Mouse (Mus musculus) E14TG2a.4 (cell line): Measurements from ENCODE around the gene Yif1a.

Experiments
- CTCF ChIP-seq: conservative IDR thresholded peaks from 2 replicates; pipeline ENCODE4 v1.5.1; 2014; ENCODE audit warnings: low read length
- NANOG ChIP-seq: IDR thresholded peaks from 2 replicates; pipeline ENCODE4 v1.6.1; 2014; ENCODE audit warnings: borderline replicate concordance, low read length, mixed read lengths
- POU5F1 ChIP-seq: IDR thresholded peaks from 2 replicates; pipeline ENCODE4 v1.6.1; 2014; ENCODE audit warnings: low read length, borderline replicate concordance

- TF ChIP-seq CTCF = no peak
- no peak for TF ChIP-seq NANOG
- TF ChIP-seq POU5F1 = no peak
These were observed 39.9 kb upstream of the Yif1a start for GRCm38 (mm10) chr19:5048138-5049056.
